Mouse (Mus musculus) heart, embryonic 10.5 days (tissue): ENCODE data around the gene A430033K04Rik. TPM values are rescaled to one million over a fixed set of nuclear protein-coding genes. Genes with fewer than 3 reads are reported as not detected.

Experiments
- DNase-seq: peaks from one replicate; pipeline ENCODE4 v3.0.0-alpha.2; 2017; ENCODE audit warnings: low spot score
- H3K27ac ChIP-seq: fragments of 300-500 bp; sonication (generic); 2 replicates; pipeline ENCODE4 v1.5.1; 2016; ENCODE audit warnings: mild to moderate bottlenecking
- H3K27me3 ChIP-seq: fragments of 300-500 bp; sonication (generic); 2 replicates; pipeline ENCODE4 v1.6.1; 2016; ENCODE audit warnings: mild to moderate bottlenecking; ENCODE audit not compliant: poor library complexity, insufficient read depth, severe bottlenecking
- H3K36me3 ChIP-seq: fragments of 300-500 bp; sonication (generic); 2 replicates; pipeline ENCODE4 v1.6.1; 2016; ENCODE audit warnings: mild to moderate bottlenecking, moderate library complexity
- H3K4me1 ChIP-seq: fragments of 300-500 bp; sonication (generic); 2 replicates; pipeline ENCODE4 v1.6.1; 2016; ENCODE audit warnings: mild to moderate bottlenecking
- H3K4me3 ChIP-seq: fragments of 300-500 bp; sonication (generic); 2 replicates; pipeline ENCODE4 v1.5.1; 2016; ENCODE audit warnings: mild to moderate bottlenecking, moderate library complexity
- H3K9me3 ChIP-seq: fragments of 300-500 bp; sonication (generic); 2 replicates; pipeline ENCODE4 v1.6.1; 2016; ENCODE audit warnings: mild to moderate bottlenecking, moderate library complexity
- WGBS: fragments of 180-500 bp; shearing (Covaris S2); methylation state at CpG from one replicate; pipeline ENCODE4 v1.1.7; 2016; 5-methylcytosine and 5-hydroxymethylcytosine counted together
- polyA plus RNA-seq: library from polyadenylated mRNA; unstranded; fragments of >200 nt; fragmentation: Nextera tagmentation; extraction: Ambion mirVana; gene quantifications from 2 replicates; pipeline ENCODE4 v1.2.1, GENCODE M21; 2016

Gene A430033K04Rik
- 6.6 and 7.0 TPM in 2 replicates for polyA plus RNA-seq

DNA sequence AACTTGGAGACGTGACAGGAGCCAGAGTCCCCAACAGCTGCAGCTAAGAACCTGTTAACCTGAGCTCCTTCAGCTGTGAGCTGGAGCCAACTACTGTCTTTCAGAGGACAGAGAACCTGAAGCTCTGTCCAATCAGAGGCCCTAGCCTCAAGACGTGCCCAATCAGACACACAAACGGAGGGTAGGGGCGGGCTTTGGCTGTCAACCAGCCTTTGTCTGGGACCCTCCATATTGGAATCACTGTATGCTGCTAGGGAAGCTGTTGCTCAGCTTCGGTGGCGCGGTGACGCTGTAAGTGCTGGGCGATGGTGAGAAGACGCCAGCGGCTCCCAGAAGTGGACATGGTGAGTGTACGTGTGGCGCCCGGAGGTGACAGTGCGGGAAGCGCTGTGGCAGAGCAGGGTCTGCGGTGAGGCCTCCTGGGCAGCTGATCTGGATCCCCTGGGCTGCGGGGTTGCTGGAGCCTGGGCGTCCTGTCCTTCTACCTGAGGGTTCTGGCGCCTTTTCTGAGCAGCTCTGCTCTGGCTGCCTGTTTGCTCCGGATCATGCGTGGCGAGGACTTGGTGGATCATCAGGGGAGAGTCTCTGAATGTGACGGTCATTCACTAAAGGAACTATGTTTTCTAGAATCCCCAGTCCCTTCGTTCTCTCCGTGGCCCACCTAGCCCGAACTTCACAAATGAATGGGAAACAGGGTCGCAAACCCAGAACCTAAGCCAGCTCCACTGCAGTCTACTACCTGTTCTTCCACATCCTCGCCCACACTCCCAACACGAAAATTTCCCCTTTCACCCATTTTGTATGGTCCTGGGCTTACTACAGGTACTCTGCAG is at the start of gene A430033K04Rik:
Gene A430033K04Rik (plus strand): TSS at position 215 of the 833 bp plus-strand sequence.
- no peaks in the 10 kb centered on the region for H3K9me3 ChIP-seq
- peak within 1 kb of the TSS; percentile 78 for H3K4me3 ChIP-seq
- H3K36me3 ChIP-seq: peaks cover 2% of the 10 kb centered on the region; the same call in 1 of the 2 replicates
- H3K27ac ChIP-seq: peak within 1 kb of the TSS; percentile 93
- DNase-seq: peak; percentile 98
- H3K4me1 ChIP-seq: peaks cover 11% of the 10 kb centered on the region
- under 1% methylated on average over 30 of the region's 30 CpGs for WGBS
- no peaks in the 10 kb centered on the region for H3K27me3 ChIP-seq

DNA sequence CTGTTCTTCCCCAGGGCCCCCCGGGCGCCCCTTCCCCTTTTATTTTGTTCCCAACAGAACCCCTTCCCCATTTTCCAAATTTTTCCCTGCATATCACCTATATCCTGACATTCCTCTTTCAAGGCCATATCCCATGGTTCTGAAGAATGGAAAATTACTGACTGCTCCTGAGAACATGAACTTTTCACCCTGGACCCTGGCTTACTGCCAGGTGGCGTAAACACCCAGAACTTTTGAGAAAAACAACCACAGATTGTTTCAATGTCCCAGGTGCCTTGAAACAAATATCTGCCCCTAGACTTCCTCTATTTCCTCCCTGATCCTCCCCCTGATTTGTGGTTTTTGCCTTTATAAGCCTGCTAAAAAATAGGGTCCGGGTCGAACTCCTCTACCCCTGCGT is 35.3 kb upstream of the A430033K04Rik start:
- Histone ChIP-seq H3K27me3 (no peaks in the 10 kb centered on the region), H3K27ac (no peak overlapping the region), H3K4me3 (no peak overlapping the region), H3K36me3 (no peaks in the 10 kb centered on the region), H3K9me3 (peaks cover 8% of the 10 kb centered on the region), H3K4me1 (no peaks in the 10 kb centered on the region)
- DNase-seq: no peak
- 85% methylated on average over 6 of the region's 6 CpGs for WGBS

DNA sequence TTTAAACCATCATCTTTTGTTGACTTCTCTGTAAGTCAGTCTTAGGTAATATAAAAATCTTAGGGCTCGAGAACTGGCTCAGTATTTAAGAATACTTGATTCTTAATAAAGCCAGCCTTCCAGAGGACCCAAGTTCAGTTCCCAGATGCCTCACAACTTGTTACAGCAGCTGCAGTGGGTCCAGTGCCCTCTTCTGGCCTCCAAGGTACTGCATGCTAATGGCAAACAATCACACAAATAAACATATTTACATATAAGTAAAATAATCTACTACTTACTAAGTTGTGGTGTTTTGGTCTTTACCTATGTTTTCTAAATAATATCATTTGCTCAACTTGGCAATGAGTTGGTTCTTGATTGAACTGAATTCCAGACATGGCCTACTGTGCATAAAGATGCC is 4.3 kb upstream of the A430033K04Rik start:
- DNase-seq: no peak
- H3K9me3 ChIP-seq: peaks cover 3% of the 10 kb centered on the region; the same call in 1 of the 2 replicates
- 90% methylated on average over 1 of the region's 1 CpGs for WGBS
- H3K4me3 ChIP-seq: peak overlapping the region; percentile 93
- H3K4me1 ChIP-seq: no peaks in the 10 kb centered on the region; the same call in 1 of the 2 replicates
- no peak overlapping the region for H3K27ac ChIP-seq
- peaks cover 46% of the 10 kb centered on the region for H3K36me3 ChIP-seq
- H3K27me3 ChIP-seq: no peaks in the 10 kb centered on the region

DNA sequence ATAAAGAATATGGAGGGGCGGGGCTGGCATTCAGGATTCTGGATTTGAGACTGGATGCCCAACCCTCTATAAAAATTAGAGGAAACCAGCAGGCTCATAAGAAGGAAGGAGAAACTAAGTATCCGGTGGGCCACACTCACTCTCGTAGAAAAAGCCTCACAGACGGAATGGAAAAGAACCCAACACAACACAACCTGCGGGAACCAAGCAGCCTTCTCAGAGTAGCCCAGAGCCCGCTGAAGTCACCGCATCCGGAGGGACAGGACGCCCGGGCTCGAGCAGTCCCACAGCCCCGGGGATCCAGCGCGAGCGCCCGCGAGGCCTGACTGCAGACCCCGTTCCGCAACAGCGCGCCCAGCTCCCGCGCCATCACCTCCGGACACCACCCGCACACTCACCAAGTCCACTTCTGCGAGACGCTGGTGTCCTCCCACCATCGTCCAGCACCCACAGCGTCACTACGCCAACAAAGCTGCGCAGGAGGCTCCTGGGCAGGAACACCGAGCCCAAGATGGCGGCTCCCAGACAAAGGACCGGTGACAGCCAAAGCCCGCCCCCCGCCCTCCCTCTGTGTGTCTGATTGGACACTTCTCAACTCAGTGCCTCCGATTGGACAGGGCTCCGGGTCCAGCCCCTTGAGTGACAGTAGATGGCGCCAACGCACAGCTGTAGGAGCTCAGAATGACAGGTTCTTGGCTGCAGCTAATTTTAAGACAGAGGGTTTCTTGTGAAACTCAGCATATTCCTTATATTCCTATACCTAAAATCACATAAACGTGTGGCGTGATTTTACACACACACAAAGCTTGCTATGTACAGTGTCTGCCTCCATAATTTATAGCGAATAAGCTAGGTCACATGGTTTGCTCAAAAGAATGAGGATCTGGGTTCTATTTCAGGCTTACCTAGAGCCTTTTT is 3.2 kb upstream of the A430033K04Rik start, which contains the start of gene Zfp68:
Gene Zfp68 (minus strand): TSS at position 551 of the 918 bp plus-strand sequence.
- under 1% methylated on average over 43 of the region's 43 CpGs for WGBS

DNA sequence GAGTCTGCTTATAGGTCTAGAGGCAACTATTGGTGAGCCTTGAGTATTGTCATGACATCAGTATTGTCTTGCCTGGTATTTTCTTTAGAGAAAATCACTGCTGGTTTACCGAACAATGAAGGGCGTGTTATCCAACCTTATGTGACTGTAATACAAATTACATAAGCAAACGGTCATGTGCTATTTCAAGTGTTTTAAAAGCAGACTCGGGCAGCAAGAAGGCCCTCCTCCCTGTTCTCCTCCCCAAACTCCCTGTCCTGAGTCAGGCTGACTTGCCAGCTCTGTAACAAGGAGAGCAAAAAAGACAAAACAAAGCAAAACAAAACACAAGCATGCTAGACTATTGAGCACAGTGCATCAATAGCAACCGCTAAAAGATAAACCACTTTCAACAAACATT is 1.8 kb upstream of the A430033K04Rik start:
- Histone ChIP-seq H3K27ac (no peak overlapping the region), H3K36me3 (peaks cover 21% of the 10 kb centered on the region), H3K4me3 (no peak overlapping the region), H3K4me1 (peaks cover 11% of the 10 kb centered on the region), H3K27me3 (no peaks in the 10 kb centered on the region), H3K9me3 (peaks cover 3% of the 10 kb centered on the region; the same call in 1 of the 2 replicates)
- no peak for DNase-seq
- 85% methylated on average over 5 of the region's 5 CpGs for WGBS

More for the DNA sequence above, 3.2 kb upstream of the A430033K04Rik start, which contains the start of gene Zfp68:
- Histone ChIP-seq H3K4me1 (peaks cover 9% of the 10 kb centered on the region), H3K4me3 (peak within 1 kb of the TSS; percentile 93), H3K36me3 (peaks cover 35% of the 10 kb centered on the region), H3K27me3 (no peaks in the 10 kb centered on the region), H3K27ac (peak within 1 kb of the TSS; percentile 99), H3K9me3 (peaks cover 3% of the 10 kb centered on the region; the same call in 1 of the 2 replicates)
- peak; percentile 99 for DNase-seq

DNA sequence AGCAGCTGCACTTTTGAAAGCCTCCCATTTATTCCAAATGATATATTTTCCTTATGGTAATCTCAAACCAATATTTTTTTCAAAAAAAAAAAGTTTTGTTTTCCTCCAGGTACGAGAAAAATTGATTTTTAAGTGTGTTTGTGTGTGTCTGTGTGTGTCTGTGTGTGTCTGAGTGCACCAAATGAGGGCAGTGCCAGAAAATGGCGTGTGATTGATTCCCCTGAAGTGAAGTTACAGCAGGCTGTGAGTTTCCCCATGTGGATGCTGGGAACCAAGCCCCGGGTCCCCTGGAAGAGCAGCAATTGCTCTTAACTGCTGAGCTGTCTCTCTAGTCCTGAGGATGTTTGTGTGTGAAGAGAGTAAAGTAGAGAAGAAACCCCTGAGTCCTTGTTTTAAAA is 818 bp downstream of the A430033K04Rik start:
- H3K4me3 ChIP-seq: peak overlapping the region; percentile 78
- H3K9me3 ChIP-seq: no peaks in the 10 kb centered on the region
- peak overlapping the region; percentile 93 for H3K27ac ChIP-seq
- no peaks in the 10 kb centered on the region for H3K27me3 ChIP-seq
- no peak for DNase-seq
- no peaks in the 10 kb centered on the region for H3K36me3 ChIP-seq
- peaks cover 11% of the 10 kb centered on the region for H3K4me1 ChIP-seq
- 21% methylated on average over 3 of the region's 3 CpGs for WGBS

DNA sequence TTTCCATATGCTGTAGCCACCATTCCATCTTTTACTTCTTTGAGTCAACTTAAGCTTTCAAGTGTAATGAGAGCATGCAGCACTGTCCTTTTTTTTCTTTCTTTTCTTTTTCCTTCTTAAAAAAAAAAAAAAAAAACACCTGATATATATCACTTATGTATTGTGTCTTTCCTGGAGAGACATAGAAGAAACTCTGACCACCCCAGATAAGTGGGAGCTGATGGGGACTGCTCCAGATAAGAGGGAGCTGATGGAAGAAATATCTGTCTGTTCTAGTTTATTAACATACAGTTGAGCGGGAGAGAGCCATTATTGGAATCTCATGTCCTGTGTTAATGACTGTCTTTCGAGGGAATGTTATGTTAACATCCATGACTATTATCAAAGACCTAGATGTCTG is 13.8 kb downstream of the A430033K04Rik start:
- peaks cover 51% of the 10 kb centered on the region for H3K36me3 ChIP-seq
- WGBS: 91% methylated on average over 2 of the region's 2 CpGs
- no peak for DNase-seq
- no peaks in the 10 kb centered on the region for H3K27me3 ChIP-seq
- no peak overlapping the region for H3K27ac ChIP-seq
- H3K4me3 ChIP-seq: no peak overlapping the region
- no peaks in the 10 kb centered on the region for H3K4me1 ChIP-seq
- H3K9me3 ChIP-seq: no peaks in the 10 kb centered on the region

DNA sequence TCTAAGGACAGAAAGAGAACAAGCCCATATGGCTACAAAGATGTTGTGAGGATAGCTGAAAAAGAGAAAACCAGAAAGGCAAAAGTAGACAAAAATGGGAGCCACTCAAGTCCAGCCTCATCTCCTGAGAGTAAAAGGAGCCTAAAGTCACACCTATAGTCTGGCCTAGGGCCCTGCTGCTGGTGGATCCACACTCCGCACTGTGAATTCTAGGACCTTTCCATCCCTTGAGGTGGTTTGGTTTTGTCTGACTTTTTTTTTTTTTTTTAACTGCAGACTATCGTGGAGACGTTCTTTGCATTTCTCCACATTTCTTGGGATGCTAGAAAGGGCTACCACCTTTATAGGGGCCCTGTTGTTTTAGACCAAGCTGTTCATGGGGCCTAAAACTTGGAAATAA is 18.4 kb downstream of the A430033K04Rik start:
- Histone ChIP-seq H3K36me3 (peaks cover 67% of the 10 kb centered on the region), H3K4me1 (no peaks in the 10 kb centered on the region), H3K4me3 (no peak overlapping the region), H3K9me3 (no peaks in the 10 kb centered on the region), H3K27me3 (no peaks in the 10 kb centered on the region), H3K27ac (no peak overlapping the region)
- no peak for DNase-seq
- WGBS: 94% methylated on average over 3 of the region's 3 CpGs

DNA sequence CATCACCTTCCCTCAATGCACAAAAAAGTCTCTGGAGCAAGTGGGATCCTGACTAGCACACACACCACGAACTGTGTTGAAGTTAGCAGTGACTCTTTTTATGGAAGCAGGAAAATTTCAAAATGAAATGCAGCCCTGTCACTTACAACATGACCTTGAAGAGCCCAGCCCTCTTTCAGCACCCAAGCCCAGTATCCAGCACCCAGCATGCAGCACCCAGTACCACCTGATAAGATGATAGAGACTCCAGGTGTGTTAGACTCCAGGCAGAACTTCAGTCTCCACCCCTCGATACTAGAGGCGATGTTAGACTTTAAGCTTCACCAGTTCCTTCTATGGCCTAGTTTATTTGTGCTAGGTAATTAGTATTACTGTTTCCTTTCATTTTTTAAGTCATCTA is 19.1 kb downstream of the A430033K04Rik start:
- Histone ChIP-seq H3K27ac (no peak overlapping the region), H3K4me1 (no peaks in the 10 kb centered on the region), H3K27me3 (no peaks in the 10 kb centered on the region), H3K36me3 (peaks cover 71% of the 10 kb centered on the region), H3K9me3 (no peaks in the 10 kb centered on the region), H3K4me3 (no peak overlapping the region)
- 92% methylated on average over 3 of the region's 3 CpGs for WGBS
- no peak for DNase-seq

DNA sequence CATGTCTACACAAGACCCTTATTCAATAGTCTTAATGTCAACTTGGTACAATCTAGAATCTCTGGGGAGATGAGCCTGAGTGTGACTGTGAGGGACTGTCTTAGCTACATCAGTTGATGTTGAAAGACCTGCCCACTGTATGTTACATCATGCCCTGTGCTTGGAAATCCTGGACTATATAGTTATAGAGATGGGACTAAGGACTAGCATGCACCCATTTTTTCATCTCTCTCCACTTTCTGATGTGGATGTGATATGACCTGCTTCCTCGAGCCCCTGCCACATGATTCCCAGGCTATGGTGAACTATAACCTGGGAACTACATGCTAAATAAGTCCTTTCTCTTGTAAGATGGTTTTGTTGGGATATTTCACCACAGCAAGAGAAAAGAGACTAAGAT is 30.3 kb downstream of the A430033K04Rik start:
- peaks cover 22% of the 10 kb centered on the region for H3K36me3 ChIP-seq
- WGBS: 75% methylated on average over 1 of the region's 1 CpGs
- no peak overlapping the region for H3K27ac ChIP-seq
- no peak overlapping the region for H3K4me3 ChIP-seq
- H3K27me3 ChIP-seq: no peaks in the 10 kb centered on the region
- DNase-seq: no peak
- H3K9me3 ChIP-seq: no peaks in the 10 kb centered on the region
- H3K4me1 ChIP-seq: no peaks in the 10 kb centered on the region

DNA sequence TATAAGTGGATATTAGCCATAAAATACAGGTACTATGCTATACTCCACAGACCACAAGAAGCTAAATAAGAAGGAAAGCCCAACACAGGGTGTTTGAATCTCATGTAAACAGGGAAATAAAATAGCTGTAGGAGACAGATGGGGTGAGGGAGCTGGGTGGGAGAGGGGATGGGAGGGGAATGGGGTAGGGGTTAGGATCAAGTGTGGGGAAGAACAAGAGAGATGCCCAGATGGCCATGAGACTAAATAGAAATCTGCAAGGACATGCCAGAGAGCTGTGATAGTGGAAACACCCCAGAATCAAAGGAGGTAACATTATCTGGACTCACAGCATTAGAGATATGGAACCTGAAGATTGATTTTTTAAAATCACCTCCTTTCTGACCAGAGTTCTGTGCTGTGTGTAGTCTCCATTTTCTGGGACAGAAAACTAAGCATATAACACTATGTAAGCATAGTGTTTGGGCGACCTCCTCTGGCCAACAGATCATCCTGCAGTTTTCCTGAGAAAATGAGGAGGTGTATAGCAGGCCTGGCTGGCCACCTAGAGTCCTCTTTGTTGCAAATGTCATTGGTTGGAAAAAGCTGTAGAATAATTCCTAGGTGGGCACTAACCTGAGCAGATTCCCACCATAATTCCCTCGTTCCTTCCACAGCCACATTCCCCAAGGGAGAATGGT is 34.0 kb downstream of the A430033K04Rik start:
- H3K27ac ChIP-seq: no peak overlapping the region
- H3K36me3 ChIP-seq: no peaks in the 10 kb centered on the region
- 10% methylated on average over 2 of the region's 2 CpGs for WGBS
- H3K4me1 ChIP-seq: no peaks in the 10 kb centered on the region
- no peaks in the 10 kb centered on the region for H3K27me3 ChIP-seq
- DNase-seq: no peak
- H3K4me3 ChIP-seq: no peak overlapping the region
- no peaks in the 10 kb centered on the region for H3K9me3 ChIP-seq

DNA sequence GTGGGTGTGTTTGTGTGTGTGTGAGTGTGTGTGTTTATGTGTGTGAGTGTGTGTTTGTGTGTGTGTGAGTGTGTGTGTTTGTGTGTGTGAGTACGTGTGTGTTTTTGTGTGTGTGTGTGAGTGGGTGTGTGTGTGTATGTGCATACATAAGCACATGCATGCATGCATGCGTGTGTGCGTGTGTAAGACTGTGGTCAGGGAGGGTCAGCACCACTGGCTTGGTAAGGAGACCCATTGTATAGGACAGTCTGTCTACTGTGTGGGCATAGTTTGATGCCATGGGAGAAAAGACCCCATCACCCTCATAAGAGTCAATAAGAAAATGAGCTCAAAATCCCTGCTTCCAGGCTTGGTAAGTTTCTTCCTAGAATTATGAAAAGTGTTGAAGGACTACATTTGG is 34.7 kb downstream of the A430033K04Rik start:
- H3K4me3 ChIP-seq: no peak overlapping the region
- 87% methylated on average over 3 of the region's 3 CpGs for WGBS
- no peaks in the 10 kb centered on the region for H3K9me3 ChIP-seq
- DNase-seq: no peak
- no peaks in the 10 kb centered on the region for H3K27me3 ChIP-seq
- H3K36me3 ChIP-seq: no peaks in the 10 kb centered on the region
- no peak overlapping the region for H3K27ac ChIP-seq
- no peaks in the 10 kb centered on the region for H3K4me1 ChIP-seq
